Mouse (Mus musculus) lung, postnatal 0 days (tissue): ENCODE measurements around the gene Fam83g.

Experiments used
- CTCF ChIP-seq: IDR thresholded peaks from 2 replicates; pipeline ENCODE4 v1.5.1; 2016; ENCODE audit warnings: antibody characterized with exemption, mild to moderate bottlenecking
- EP300 ChIP-seq: IDR thresholded peaks from 2 replicates; pipeline ENCODE4 v1.6.1; 2016; ENCODE audit warnings: antibody characterized with exemption, mild to moderate bottlenecking, control low read depth

DNA sequence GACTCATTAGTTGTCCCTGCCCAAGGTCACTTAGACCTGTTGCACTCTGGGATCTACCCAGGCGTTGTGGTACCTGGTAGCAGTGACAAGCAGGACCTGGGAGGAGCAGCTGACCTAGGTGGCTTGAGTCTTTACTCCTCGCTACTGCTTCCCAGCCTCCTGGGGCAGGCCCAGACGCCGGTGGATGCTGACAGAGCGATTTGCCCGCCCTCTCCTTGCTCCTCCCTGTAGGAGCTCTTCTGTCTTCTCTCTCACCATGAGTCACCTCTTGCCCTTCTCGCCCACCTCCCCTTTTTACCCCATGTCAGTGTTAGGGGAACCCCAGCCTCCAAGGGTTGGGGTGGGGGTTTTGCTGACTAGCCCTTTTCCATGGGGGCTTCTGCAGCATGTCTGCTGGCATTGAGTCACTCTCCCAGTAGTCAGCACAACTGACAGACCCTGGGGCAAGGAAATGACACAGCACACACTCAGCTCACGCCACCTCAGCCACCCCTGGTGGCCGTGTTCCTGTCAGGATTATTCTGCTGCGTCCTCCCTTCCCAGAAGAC lies 3.1 kb downstream of the Fam83g start:
- TF ChIP-seq CTCF (no peak), EP300 (no peak)
